Comparison of ENCODE assay signal across 8 mouse cellular contexts in genomic region chr7:27592217-27592929, GRCm38 (mm10). TPM values are rescaled to one million over a fixed set of nuclear protein-coding genes. Genes with fewer than 3 reads are reported as not detected.
A peak's percentile ranks its signal among the peaks of the same experiment; 100 is the strongest.
DNase-seq lines count a peak whose midpoint lies in the region; ATAC-seq and TF ChIP-seq lines count a peak whose summit lies in the region.

No protein-coding gene starts in this region.

- peaks cover 13% of the 10 kb centered on the region; the same call in 1 of the 2 replicates for H3K4me1 ChIP-seq in spleen, adult 2 months (ENCODE audit: control insufficient read depth, insufficient read depth, insufficient read length)
- peaks cover 17% of the 10 kb centered on the region for H3K4me1 ChIP-seq in brown adipose tissue, adult 24 weeks (ENCODE audit: control insufficient read depth, insufficient read depth, insufficient read length, low read length)
- peaks cover 27% of the 10 kb centered on the region; the same call in 1 of the 2 replicates for H3K4me1 ChIP-seq in lung, postnatal 0 days (ENCODE audit: insufficient read depth, low read depth, low read length)
- H3K4me1 ChIP-seq in stomach, embryonic 14.5 days (ENCODE audit: control insufficient read depth, insufficient read depth, low read length), result peaks cover 14% of the 10 kb centered on the region

- no peak for TF ChIP-seq POLR2A in spleen, adult 2 months (IDR thresholded peaks at IDR 0.05; ENCODE audit: low read depth, low read length)

- peak; percentile 9 for ATAC-seq in lung, postnatal 0 days
- ATAC-seq in stomach, embryonic 14.5 days (ENCODE audit: insufficient number of reproducible peaks, insufficient read depth, low FRiP score, low read depth), result peak; percentile 24

- DNase-seq in spleen, adult 2 months (ENCODE audit: low read depth in 1 of 2, low spot score in 2 of 2), result peak in 1 of 2 experiments; percentile 28
- no peak for DNase-seq in spleen, adult 12 weeks (ENCODE audit: low spot score)
- DNase-seq in heart, adult 8-10 months (ENCODE audit: low spot score), result peak; percentile 45
- peak; percentile 52 to 56 for DNase-seq in kidney, adult 8-10 months
- DNase-seq in lung, postnatal 0 days (ENCODE audit: low spot score), result peak; percentile 77
- DNase-seq in gastrocnemius, postnatal 14 days, result no peak

- peak overlapping the region; percentile 65 for H3K4me2 ChIP-seq in lung, postnatal 0 days (replicated peaks; ENCODE audit: low read depth, low read length)
- H3K4me2 ChIP-seq in stomach, embryonic 14.5 days (replicated peaks; ENCODE audit: low read depth, low read length), result peak overlapping the region; percentile 59

- no peaks in the 10 kb centered on the region for H3K36me3 ChIP-seq in spleen, adult 2 months (ENCODE audit: control insufficient read depth, insufficient read depth, low read length)
- H3K36me3 ChIP-seq in lung, postnatal 0 days (ENCODE audit: insufficient read depth, low read length), result no peaks in the 10 kb centered on the region
- H3K36me3 ChIP-seq in stomach, embryonic 14.5 days (ENCODE audit: control insufficient read depth, insufficient read depth, low read length), result peaks cover 4% of the 10 kb centered on the region; the same call in 1 of the 2 replicates

- H3K27me3 ChIP-seq in spleen, adult 2 months (ENCODE audit: control insufficient read depth, insufficient read depth, low read length), result no peaks in the 10 kb centered on the region
- H3K27me3 ChIP-seq in lung, postnatal 0 days (replicated peaks; ENCODE audit: insufficient read depth, low read length), result no peaks in the 10 kb centered on the region
- H3K27me3 ChIP-seq in stomach, embryonic 14.5 days (ENCODE audit: control insufficient read depth, insufficient read depth, low read length), result no peaks in the 10 kb centered on the region

- peak overlapping the region; percentile 88 for H3K9ac ChIP-seq in lung, postnatal 0 days (replicated peaks; ENCODE audit: low read depth)
- H3K9ac ChIP-seq in stomach, embryonic 14.5 days (replicated peaks; ENCODE audit: low read depth, low read length), result peak overlapping the region; percentile 79

- intact Hi-C loops in gastrocnemius, postnatal 14 days (cut with DNase I; ENCODE audit: low total_unique reads), result no loop called here

- TF ChIP-seq CTCF in spleen, adult 2 months (IDR thresholded peaks at IDR 0.05; ENCODE audit: extremely low read depth, insufficient read depth, insufficient read length, insufficient replicate concordance), result no peak
- TF ChIP-seq CTCF in lung, postnatal 0 days (IDR thresholded peaks at IDR 0.05), result no peak

- H3K4me3 ChIP-seq in spleen, adult 2 months (ENCODE audit: extremely low read depth, insufficient read depth, insufficient read length), result peak overlapping the region; percentile 83
- peak overlapping the region; percentile 97 for H3K4me3 ChIP-seq in brown adipose tissue, adult 24 weeks (ENCODE audit: insufficient read depth, low read depth, low read length)
- H3K4me3 ChIP-seq in lung, postnatal 0 days (ENCODE audit: low read depth, low read length), result peak overlapping the region; percentile 79
- peak overlapping the region; percentile 80 for H3K4me3 ChIP-seq in stomach, embryonic 14.5 days (ENCODE audit: low read depth, low read length)

- TF ChIP-seq EP300 in lung, postnatal 0 days (IDR thresholded peaks at IDR 0.05), result no peak

- H3K27ac ChIP-seq in spleen, adult 2 months (ENCODE audit: insufficient read depth, low read length), result peak overlapping the region; percentile 98
- peak overlapping the region; percentile 98 for H3K27ac ChIP-seq in brown adipose tissue, adult 24 weeks (replicated peaks; ENCODE audit: low read depth, low read length)
- H3K27ac ChIP-seq in lung, postnatal 0 days (ENCODE audit: low read length), result peak overlapping the region; percentile 96
- H3K27ac ChIP-seq in stomach, embryonic 14.5 days (ENCODE audit: low read length), result peak overlapping the region; percentile 98

- WGBS in spleen, adult 2 months, result 4% methylated on average over 17 of the region's 17 CpGs
- WGBS in lung, postnatal 0 days, result 2% methylated on average over 17 of the region's 17 CpGs
- under 1% methylated on average over 17 of the region's 17 CpGs for WGBS in stomach, embryonic 14.5 days

- H3K9me3 ChIP-seq in lung, postnatal 0 days (ENCODE audit: low read length), result no peaks in the 10 kb centered on the region
- H3K9me3 ChIP-seq in stomach, embryonic 14.5 days (ENCODE audit: control insufficient read depth, low read depth, low read length), result no peaks in the 10 kb centered on the region

RNA-seq across cellular contexts. Expression of gene Akt2, which starts 1.0 kb away (rescaled TPM):
- polyA plus RNA-seq in spleen, adult 2 months (2012; rRNA removed), result 48.7 and 48.8 TPM in 2 replicates
- 294 and 321 TPM in 2 replicates for polyA plus RNA-seq in brown adipose tissue, adult 24 weeks (2012; ENCODE audit: insufficient read depth, insufficient read length, missing spikeins)
- 100 to 1,000 TPM; 169 to 227 (median 202) TPM for total RNA-seq in heart, adult 8-10 months (2022)
- 64.1 and 72.9 TPM in 2 replicates for polyA plus RNA-seq in lung, postnatal 0 days (2015; fragmentation: Nextera tagmentation; extraction: Ambion mirVana)
- polyA plus RNA-seq in stomach, embryonic 14.5 days (2014; fragmentation: Nextera tagmentation; extraction: Ambion mirVana), result 88.8 and 91.5 TPM in 2 replicates
- total RNA-seq in gastrocnemius, postnatal 14 days (2021), result 100 to 1,000 TPM; 109 to 114 TPM

RNA-seq across cellular contexts. Expression of gene 2310022A10Rik, which starts 39.3 kb away (rescaled TPM):
- polyA plus RNA-seq in spleen, adult 2 months (2012; rRNA removed), result 25.9 and 26.5 TPM in 2 replicates
- polyA plus RNA-seq in brown adipose tissue, adult 24 weeks (2012; ENCODE audit: insufficient read depth, insufficient read length, missing spikeins), result 5.8 and 12.3 TPM in 2 replicates
- 10 to 100 TPM; 67.6 to 72.3 (median 70.8) TPM for total RNA-seq in heart, adult 8-10 months (2022)
- 10.5 and 12.3 TPM in 2 replicates for polyA plus RNA-seq in lung, postnatal 0 days (2015; fragmentation: Nextera tagmentation; extraction: Ambion mirVana)
- 17.6 and 18.4 TPM in 2 replicates for polyA plus RNA-seq in stomach, embryonic 14.5 days (2014; fragmentation: Nextera tagmentation; extraction: Ambion mirVana)
- 100 to 1,000 TPM; 103 to 114 TPM for total RNA-seq in gastrocnemius, postnatal 14 days (2021)

RNA-seq across cellular contexts. Expression of gene Pld3, which starts 39.4 kb away (rescaled TPM):
- polyA plus RNA-seq in spleen, adult 2 months (2012; rRNA removed), result 266 and 280 TPM in 2 replicates
- polyA plus RNA-seq in brown adipose tissue, adult 24 weeks (2012; ENCODE audit: insufficient read depth, insufficient read length, missing spikeins), result 23.5 and 27.8 TPM in 2 replicates
- 10 to 100 TPM; 26.8 to 33.5 (median 30.5) TPM for total RNA-seq in heart, adult 8-10 months (2022)
- polyA plus RNA-seq in lung, postnatal 0 days (2015; fragmentation: Nextera tagmentation; extraction: Ambion mirVana), result 92.4 and 94.5 TPM in 2 replicates
- polyA plus RNA-seq in stomach, embryonic 14.5 days (2014; fragmentation: Nextera tagmentation; extraction: Ambion mirVana), result 75.6 and 78.7 TPM in 2 replicates
- 10 to 100 TPM; 23.1 to 27.8 TPM for total RNA-seq in gastrocnemius, postnatal 14 days (2021)

Comparison
In these comparisons a context has a peak if more than half of its experiments do, and no peak if none do; other contexts are left out.
1. DNase-seq: peak in heart, adult 8-10 months (single experiment), kidney, adult 8-10 months (2 of 2) and lung, postnatal 0 days (single experiment); none in spleen, adult 12 weeks (single experiment) and gastrocnemius, postnatal 14 days (single experiment).
2. Peak in every context shown above with its lines, with median percentiles within 50 percentile points of each other: H3K27ac ChIP-seq and H3K4me3 ChIP-seq.